Mouse (Mus musculus) cerebellum, adult 2 months (tissue): ENCODE results near the gene Prpf3.

Source experiments
- CTCF ChIP-seq: fragments of 200-500 bp; IDR thresholded peaks from 2 replicates; pipeline ENCODE4 v1.5.1; 2011; ENCODE audit warnings: low read depth, mild to moderate bottlenecking, control low read depth, low read length, moderate library complexity, borderline replicate concordance; ENCODE audit not compliant: insufficient read depth
- POLR2A ChIP-seq: fragments of 200-500 bp; IDR thresholded peaks from 2 replicates; pipeline ENCODE4 v1.6.1; 2011; ENCODE audit warnings: low read length, control low read depth, borderline replicate concordance; ENCODE audit not compliant: insufficient read depth

DNA sequence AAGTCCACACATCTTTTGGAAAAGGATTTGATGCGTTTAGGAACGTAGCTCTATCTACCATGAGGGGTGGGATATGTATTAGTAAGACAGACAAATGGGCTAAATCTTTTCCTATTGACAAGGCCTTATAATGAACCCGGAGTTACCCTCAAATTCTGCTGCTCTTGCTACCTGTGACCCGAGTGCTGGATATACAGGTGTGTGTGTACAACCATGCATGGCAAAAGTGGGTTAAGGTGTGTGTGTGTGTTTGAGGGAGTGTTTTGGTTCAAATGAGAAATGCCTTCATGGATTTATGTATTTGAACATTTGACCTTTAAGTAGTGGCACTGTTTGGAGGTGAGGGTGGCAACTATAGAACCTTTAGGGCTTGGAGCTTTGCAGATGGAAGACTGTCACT lies 26.6 kb downstream of the Prpf3 start:
- TF ChIP-seq CTCF (no peak), POLR2A (no peak)
